Mouse (Mus musculus) bone marrow macrophage, adult 2 months (primary cell): ENCODE measurements around the gene Creb3.

Experiments
- CTCF ChIP-seq: IDR thresholded peaks from 2 replicates; pipeline ENCODE4 v1.5.1; 2012; ENCODE audit warnings: low read depth, mild to moderate bottlenecking, low read length, moderate library complexity
- POLR2A ChIP-seq: IDR thresholded peaks from 2 replicates; pipeline ENCODE4 v1.6.1; 2012; ENCODE audit warnings: mild to moderate bottlenecking, low read depth, low read length, borderline replicate concordance

GRCm38 (mm10) chr4:43598200-43598599 lies 36.1 kb downstream of the Creb3 start:
- TF ChIP-seq CTCF = no peak
- no peak for TF ChIP-seq POLR2A
